Mouse (Mus musculus) retina, adult 2 months (tissue): ENCODE measurements at regions not wholly inside any gene's neighbourhood (a gene's known extent, or its start where the extent isn't known, plus 50 kb on each side); places are given as distances from the start of the nearest gene placed in this dataset.

Experiments
- DNase-seq: peaks from one replicate; pipeline ENCODE4 v3.0.0-alpha.2; 2012; ENCODE audit warnings: low read depth, low spot score

GRCm38 (mm10) chr19:14670821-14671104 is 72.9 kb upstream of the Tle4 start:
- no peak for DNase-seq

GRCm38 (mm10) chr19:14670078-14670820 is 72.4 kb upstream of the Tle4 start:
- no peak for DNase-seq

- DNase-seq, result no peak
Observed at GRCm38 (mm10) chr19:14668512-14669181, 70.8 kb upstream of the Tle4 start.

GRCm38 (mm10) chr19:14664682-14665417 is 67.0 kb upstream of the Tle4 start:
- DNase-seq, result no peak

GRCm38 (mm10) chr19:14664096-14664586 is 66.3 kb upstream of the Tle4 start:
- DNase-seq, result no peak

GRCm38 (mm10) chr19:14663350-14663749 is 65.5 kb upstream of the Tle4 start:
- no peak for DNase-seq

GRCm38 (mm10) chr19:14659725-14660124 is 61.9 kb upstream of the Tle4 start:
- DNase-seq, result no peak

GRCm38 (mm10) chr19:14658479-14658878 is 60.6 kb upstream of the Tle4 start:
- no peak for DNase-seq

GRCm38 (mm10) chr19:14656022-14656388 is 58.2 kb upstream of the Tle4 start:
- no peak for DNase-seq

GRCm38 (mm10) chr19:14655302-14656021 is 57.6 kb upstream of the Tle4 start:
- DNase-seq, result no peak
